Mouse (Mus musculus) heart, adult 2 months (tissue): ENCODE data around the gene Tmem80.

Source experiments
- CTCF ChIP-seq: fragments of 200-600 bp; IDR thresholded peaks from 2 replicates; pipeline ENCODE4 v1.8.1; 2022; ENCODE audit warnings: antibody characterized with exemption, mild to moderate bottlenecking, moderate library complexity
- EP300 ChIP-seq: fragments of 200-500 bp; IDR thresholded peaks from 2 replicates; pipeline ENCODE4 v1.6.1; 2011; ENCODE audit warnings: low read depth, low read length, control low read depth; ENCODE audit not compliant: insufficient read depth
- POLR2A ChIP-seq: fragments of 200-500 bp; IDR thresholded peaks from 2 replicates; pipeline ENCODE4 v1.6.1; 2011; ENCODE audit warnings: mild to moderate bottlenecking, low read depth, low read length, control low read depth; ENCODE audit not compliant: insufficient read depth

DNA sequence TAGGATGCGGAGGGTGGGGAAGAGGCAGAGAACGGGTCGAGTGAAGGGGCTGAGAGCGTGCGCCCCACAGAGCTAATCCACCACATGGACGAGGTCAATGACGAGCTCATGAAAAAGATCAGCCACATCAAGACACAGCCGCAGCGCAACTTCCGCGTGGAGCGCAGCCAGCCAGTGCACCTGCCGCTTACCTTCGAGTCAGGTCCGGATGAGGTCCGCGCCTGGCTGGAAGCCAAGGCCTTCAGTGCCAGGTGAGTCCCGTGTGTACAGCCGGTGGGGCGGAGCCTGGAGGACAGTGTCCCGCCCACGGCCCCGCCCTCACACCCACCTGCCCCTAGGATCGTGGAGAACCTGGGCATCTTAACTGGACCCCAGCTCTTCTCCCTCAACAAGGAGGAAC is 34.0 kb downstream of the Tmem80 start:
- no peak for TF ChIP-seq POLR2A
- no peak for TF ChIP-seq CTCF
- TF ChIP-seq EP300, result no peak
